Mouse (Mus musculus): ENCODE data around the gene Mrgprb5.

- 0 out of 2 replicates have a peak, but pooled peaks have one; percentile 26 for TF ChIP-seq CTCF (conservative IDR thresholded peaks at IDR 0.05; ENCODE audit: insufficient read depth, insufficient read length, low read depth, low read length)
- no peak for TF ChIP-seq POLR2A (IDR thresholded peaks at IDR 0.05; ENCODE audit: low read depth, low read length)
Measured at GRCm38 (mm10) chr7:48138248-48138702, 30.5 kb downstream of the Mrgprb5 start.
